Mouse (Mus musculus): ENCODE measurements around the gene Itih4. TPM values are rescaled to one million over a fixed set of nuclear protein-coding genes. Genes with fewer than 3 reads are reported as not detected.

Gene Itih4
- total RNA-seq, 2 experiments from 2014 or later: 0.86 to 4.6 TPM

- DNase-seq (ENCODE audit: low spot score in 2 of 2): peak in 1 of 2 experiments; percentile 54
Observed at GRCm38 (mm10) chr14:30878958-30879571, 7.2 kb upstream of the Itih4 start, which contains the start of gene Mustn1. TSS of gene Mustn1 (plus strand) at chr14:30879200.

GRCm38 (mm10) chr14:30879794-30880193, 6.5 kb upstream of the Itih4 start:
- DNase-seq (ENCODE audit: low spot score in 2 of 2): no peak

GRCm38 (mm10) chr14:30880251-30880650, 6.0 kb upstream of the Itih4 start:
- no peak for DNase-seq (ENCODE audit: low spot score in 2 of 2)

DNA sequence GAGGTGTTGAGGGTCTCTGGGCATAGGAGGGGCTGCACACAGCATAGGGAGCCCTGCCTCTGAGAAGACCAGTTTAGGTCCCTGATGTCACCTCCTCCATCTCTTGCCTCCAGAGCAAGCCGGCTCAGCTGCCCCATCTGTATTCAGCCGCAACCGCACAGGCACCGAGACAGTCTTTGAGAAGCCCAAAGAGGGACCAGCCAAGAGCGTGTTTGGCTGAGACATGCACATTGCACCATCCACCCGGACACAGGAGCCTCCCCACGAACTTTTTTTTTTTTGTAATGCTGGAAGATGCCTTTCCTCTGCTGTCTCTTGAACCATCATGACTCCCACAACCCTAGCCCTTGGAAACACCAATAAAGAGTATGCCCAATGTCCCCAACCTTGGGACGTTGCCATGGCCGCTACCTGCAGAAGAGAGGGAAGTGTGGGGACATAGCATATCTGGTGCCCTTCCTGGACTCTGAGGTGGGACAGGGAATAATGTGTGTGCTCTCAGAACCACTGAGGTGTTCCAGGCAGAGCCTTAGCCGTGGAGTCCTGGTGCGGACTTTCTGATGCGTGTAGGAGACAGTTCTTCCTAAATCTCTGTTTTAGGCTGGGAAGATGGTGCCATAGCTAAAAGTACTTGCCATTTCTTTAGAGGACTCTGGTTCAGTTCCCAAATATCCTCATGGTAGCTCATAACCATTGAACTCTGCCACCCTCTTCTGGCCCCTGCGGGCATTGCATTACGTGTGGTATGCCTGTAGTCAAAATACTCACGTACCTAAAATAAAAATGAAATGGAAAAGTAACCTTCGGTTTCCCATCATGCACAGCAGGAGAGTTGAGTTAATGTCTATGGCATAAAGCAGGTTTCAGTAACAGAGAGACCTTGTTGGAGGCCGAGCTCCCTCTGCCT, 5.2 kb upstream of the Itih4 start:
- peak; percentile 54 to 62 for DNase-seq (ENCODE audit: low spot score in 2 of 2)

GRCm38 (mm10) chr14:30881718-30882108, 4.6 kb upstream of the Itih4 start:
- no peak for DNase-seq (ENCODE audit: low spot score in 2 of 2)

GRCm38 (mm10) chr14:30885298-30885697, 978 bp upstream of the Itih4 start:
- DNase-seq (ENCODE audit: low spot score in 2 of 2): no peak

- DNase-seq (ENCODE audit: low spot score in 2 of 2): no peak
Observed at GRCm38 (mm10) chr14:30888271-30888732, 2.0 kb downstream of the Itih4 start.

DNA sequence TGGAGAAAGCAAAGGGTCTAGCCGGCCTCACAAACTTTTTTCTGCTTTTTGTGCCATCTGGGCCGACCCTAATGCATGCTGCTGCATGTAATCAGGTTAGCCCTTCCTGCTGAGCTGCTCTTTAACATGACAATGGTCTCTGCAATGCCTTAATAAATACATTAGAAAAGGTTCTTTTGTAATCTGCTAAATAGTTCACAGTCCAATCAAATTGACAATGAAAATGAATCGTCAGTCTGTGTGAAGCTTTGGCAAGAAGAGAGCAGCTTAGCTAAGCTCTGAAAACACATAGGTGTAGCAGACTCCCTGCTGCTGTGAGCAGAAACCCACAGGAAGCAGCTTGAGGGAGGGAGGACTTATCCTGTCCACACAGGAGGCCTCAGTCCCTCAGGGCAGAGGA, 13.7 kb downstream of the Itih4 start:
- no peak for DNase-seq (ENCODE audit: low spot score in 2 of 2)

DNA sequence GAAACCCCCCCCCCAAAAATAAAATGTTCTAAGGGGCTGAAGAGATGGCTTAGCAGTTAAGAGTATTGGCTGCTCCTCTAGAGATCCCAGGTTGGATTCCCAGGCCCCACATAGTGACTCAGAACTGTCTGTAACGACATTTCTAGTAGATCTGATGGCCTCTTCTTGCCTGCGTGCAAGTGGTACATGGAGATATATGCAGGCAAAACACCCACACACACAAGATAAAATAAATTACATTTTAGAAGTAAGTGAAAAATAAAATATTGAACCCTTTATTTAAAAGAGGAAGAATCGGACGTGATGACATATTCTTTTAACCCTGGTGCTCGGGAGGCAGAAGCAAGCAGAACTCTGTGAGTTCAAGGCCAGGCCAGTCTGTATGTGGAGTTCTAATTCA, 16.4 kb downstream of the Itih4 start:
- no peak for DNase-seq (ENCODE audit: low spot score in 2 of 2)

- no peak for DNase-seq (ENCODE audit: low spot score in 2 of 2)
Observed at GRCm38 (mm10) chr14:30903036-30903435, 16.8 kb downstream of the Itih4 start.

DNA sequence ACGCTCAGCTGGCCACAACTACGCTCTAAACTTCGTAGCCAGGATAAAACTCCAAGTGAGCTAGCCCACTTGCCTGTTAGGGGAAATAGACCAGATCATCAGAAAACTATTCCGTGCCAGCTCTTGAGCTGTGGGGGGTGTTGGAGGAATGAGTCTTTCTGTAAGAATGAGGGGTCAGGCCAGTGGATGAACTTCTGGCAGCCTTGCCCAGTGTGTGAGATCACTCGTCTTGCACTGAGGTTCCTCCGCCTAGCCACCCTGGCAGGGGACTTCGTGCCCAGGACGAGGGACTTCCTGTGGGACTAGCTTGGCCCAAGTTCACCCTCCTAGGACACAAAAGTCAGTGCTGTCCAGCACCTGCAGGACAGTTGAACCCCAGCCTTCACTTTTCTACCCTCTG, 18.0 kb downstream of the Itih4 start:
- no peak for DNase-seq (ENCODE audit: low spot score in 2 of 2)

DNA sequence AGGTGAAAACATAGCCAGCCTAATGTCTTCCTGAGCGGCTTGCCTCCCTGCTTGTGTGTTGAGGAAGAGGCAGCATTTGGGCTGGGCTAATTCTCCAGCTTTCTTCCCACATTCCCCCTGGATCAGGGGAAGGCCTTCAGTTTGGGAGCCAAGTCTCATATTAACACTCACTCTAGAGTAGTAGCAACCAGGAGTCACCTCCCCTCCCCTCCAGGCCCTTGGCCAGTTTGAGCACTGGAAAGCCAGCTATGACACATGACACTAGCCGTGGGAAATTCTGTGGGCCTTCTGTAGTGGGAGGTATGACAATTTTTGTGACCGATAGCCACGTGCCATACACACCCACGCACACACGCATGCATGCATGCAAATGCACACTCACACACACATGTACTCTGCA, 19.7 kb downstream of the Itih4 start:
- DNase-seq (ENCODE audit: low spot score in 2 of 2): no peak

GRCm38 (mm10) chr14:30907814-30908265, 21.6 kb downstream of the Itih4 start:
- no peak for DNase-seq (ENCODE audit: low spot score in 2 of 2)

DNA sequence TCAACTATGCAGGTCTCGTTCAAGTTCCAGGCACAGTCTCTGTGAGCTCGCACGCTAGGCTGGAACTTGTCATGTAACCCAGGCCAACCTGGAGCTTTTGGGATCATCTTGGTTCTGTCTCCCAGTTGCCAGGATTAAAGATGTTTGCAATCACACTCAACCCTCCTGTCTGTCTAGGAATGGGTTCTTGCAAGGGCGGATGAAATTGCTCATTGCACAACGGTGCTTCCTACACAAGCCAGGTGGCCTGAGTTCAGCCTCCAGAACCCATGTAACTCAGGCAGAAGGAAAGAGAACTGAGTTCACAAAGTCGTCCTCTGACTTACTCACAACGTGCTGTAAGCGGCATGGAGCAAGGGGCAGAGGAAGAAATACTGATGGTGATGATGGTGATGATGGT, 24.9 kb downstream of the Itih4 start:
- DNase-seq (ENCODE audit: low spot score in 2 of 2): no peak

- DNase-seq (ENCODE audit: low spot score in 2 of 2): no peak
Observed at GRCm38 (mm10) chr14:30912641-30913040, 26.4 kb downstream of the Itih4 start.

DNA sequence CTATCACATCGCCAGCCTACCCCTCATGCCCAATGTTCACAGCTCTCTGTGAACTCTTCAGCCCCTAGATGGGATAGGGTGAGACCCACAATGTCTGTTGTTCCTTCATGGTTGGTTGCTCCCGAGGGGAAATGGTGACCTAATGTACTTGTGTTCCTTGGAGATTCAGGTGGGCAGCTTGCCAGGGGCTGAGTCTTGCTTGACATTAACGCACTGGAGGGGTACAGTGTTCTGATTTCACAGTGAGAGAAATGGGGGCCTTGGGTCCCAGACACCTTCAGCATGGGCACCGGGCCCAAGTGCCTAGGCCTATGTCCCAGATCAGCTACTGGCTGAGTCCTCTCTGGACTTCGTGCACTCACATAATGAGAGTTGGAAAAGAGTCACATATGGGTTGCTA, 27.1 kb downstream of the Itih4 start:
- no peak for DNase-seq (ENCODE audit: low spot score in 2 of 2)

GRCm38 (mm10) chr14:30916516-30916915, 30.2 kb downstream of the Itih4 start:
- no peak for DNase-seq (ENCODE audit: low spot score in 2 of 2)

DNA sequence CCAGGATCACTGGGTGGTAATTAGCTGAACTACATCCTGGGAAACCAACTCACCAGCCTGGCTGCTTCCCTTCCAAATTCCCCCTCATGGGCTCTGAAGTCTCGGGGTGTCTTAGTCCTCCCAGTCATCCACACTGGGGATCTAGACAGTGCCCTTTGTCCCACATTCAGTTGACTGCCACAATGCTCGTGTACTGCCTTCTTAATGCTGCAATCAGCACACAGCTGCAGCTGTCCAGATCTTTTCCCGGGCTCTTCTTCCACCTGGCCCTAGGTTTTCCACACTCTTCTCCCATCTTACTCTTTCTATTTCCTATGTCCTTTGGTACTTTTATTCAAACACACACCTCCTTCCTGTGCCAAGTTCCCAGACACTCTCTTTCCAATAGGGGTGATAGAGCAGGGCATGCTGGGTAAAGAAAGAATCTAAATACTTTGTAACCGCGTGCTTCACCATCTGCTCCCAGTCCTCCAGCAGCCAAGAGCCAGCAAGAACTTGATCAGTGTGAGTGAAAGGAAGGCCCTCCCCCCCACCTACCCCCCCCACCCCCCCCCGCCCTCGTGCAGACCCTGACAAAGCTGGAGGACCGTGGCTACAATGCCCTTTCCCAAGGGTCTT, 35.9 kb downstream of the Itih4 start:
- no peak for DNase-seq (ENCODE audit: low spot score in 2 of 2)

DNA sequence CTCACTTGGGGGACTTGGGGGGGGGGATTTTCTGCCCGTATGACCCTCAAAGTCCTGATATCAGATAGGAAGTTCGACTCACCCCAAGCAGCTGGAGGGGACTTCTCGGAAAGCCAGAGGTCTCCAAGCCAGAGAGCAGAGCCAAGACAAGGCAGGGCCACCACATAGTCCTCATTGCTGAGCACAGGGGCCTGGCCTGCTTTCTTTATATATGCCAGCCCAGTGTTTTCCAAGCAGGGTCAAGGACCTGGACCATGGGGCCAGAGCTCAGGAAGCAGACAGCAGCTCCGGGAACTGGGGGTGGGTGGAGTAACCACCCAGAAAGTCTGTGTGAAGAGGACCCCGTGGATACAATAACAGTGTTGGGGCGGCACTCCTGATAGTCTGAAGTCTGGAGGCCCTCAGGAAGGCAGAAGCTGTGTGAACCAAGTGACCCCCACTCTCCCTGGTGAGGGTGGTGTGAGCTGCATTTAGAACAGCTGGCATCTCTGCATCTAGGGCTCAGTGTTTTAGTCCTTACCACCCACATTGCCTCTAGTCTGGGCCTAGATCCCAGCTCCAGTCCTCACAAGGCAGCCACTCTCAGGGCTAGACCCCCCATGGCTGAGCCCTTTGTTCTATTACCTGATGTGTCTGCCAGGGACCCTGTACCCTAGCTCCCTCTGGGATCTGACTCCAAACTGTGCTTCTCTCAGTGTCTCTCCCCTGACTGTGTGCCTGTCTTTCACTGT, 37.3 kb downstream of the Itih4 start, which contains the start of gene Itih3:
Itih3 (minus strand) TSS at position 386 of the 731 bp plus-strand sequence.
- no peak for DNase-seq (ENCODE audit: low spot score in 2 of 2)

DNA sequence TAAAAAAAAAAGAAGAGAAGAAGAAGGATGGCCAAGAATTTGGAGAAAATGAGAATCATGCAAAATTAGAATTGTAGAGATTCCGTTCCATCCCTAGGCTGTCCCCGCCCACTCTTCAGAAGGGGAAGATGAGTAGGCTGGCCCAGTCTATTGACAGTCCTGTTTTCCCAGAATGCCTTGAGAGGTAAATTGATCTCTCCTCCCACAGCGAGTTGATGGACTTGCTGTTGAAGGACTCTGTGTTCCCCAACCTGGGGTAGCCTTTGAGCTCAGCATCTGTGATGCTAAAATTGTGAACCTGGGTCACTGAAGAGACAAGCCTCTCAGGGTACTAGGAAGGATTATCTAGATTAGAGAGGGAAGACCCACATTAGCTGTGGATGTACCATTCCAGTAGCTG, 39.2 kb downstream of the Itih4 start:
- no peak for DNase-seq (ENCODE audit: low spot score in 2 of 2)

- no peak for DNase-seq (ENCODE audit: low spot score in 2 of 2)
Observed at GRCm38 (mm10) chr14:30930386-30930785, 44.1 kb downstream of the Itih4 start.

Data from gastrocnemius, postnatal 4 days (tissue).